Mouse (Mus musculus): ENCODE results near the gene Gramd1a. TPM values are rescaled to one million over a fixed set of nuclear protein-coding genes. Genes with fewer than 3 reads are reported as not detected.

The Gramd1a gene
- total RNA-seq, 2 experiments from 2014 or later, result 36.7 to 59.1 TPM

- DNase-seq, result no peak
Measured at GRCm38 (mm10) chr7:31096892-31097564, 58.7 kb downstream of the Gramd1a start.

GRCm38 (mm10) chr7:31094774-31095501 is 60.8 kb downstream of the Gramd1a start:
- DNase-seq, result no peak

GRCm38 (mm10) chr7:31089721-31090120 is 66.0 kb downstream of the Gramd1a start:
- no peak for DNase-seq

GRCm38 (mm10) chr7:31088206-31088605 is 67.5 kb downstream of the Gramd1a start:
- DNase-seq, result peak in 1 of 2 experiments; percentile 28

- no peak for DNase-seq
Measured at GRCm38 (mm10) chr7:31087262-31087661, 68.4 kb downstream of the Gramd1a start.

- no peak for DNase-seq
Measured at GRCm38 (mm10) chr7:31086175-31086755, 69.4 kb downstream of the Gramd1a start.

GRCm38 (mm10) chr7:31085171-31085570 is 70.5 kb downstream of the Gramd1a start:
- peak; percentile 25 to 58 for DNase-seq

- peak in 1 of 2 experiments; percentile 26 for DNase-seq
Measured at GRCm38 (mm10) chr7:31084140-31084539, 71.6 kb downstream of the Gramd1a start.

GRCm38 (mm10) chr7:31082831-31083588 is 72.7 kb downstream of the Gramd1a start:
- peak; percentile 24 to 56 for DNase-seq

GRCm38 (mm10) chr7:31082106-31082505 is 73.6 kb downstream of the Gramd1a start:
- DNase-seq, result no peak

GRCm38 (mm10) chr7:31081106-31081505 is 74.6 kb downstream of the Gramd1a start:
- no peak for DNase-seq

- no peak for DNase-seq
Measured at GRCm38 (mm10) chr7:31080611-31081010, 75.1 kb downstream of the Gramd1a start.

Other genes with a start within 250 kb of the Gramd1a start
- under 1 TPM; 0.20 to 0.46 TPM for gene Mag, start 241.0 kb downstream of the Gramd1a start, total RNA-seq (2021)
- gene Hamp2, start 231.2 kb downstream of the Gramd1a start, total RNA-seq (2021), result 10 to 100 TPM in 1 of 2 experiments, not detected in 1; 11.7 TPM
- 10 to 100 TPM in 1 of 2 experiments, not detected in 1; 23.5 TPM for gene Hamp, start 211.9 kb downstream of the Gramd1a start, total RNA-seq (2021)
- 100 to 1,000 TPM; 112 to 141 TPM for gene Usf2, start 199.1 kb downstream of the Gramd1a start, total RNA-seq (2021)
- gene Lsr, start 182.4 kb downstream of the Gramd1a start, total RNA-seq (2021), result 10 to 100 TPM in 1 of 2 experiments, 1 to 10 TPM in 1; 6.1 to 14.6 TPM
- gene Fam187b, start 182.1 kb downstream of the Gramd1a start, total RNA-seq (2021), result under 1 TPM; 0.30 to 0.96 TPM
- 100 to 1,000 TPM in 1 of 2 experiments, 10 to 100 TPM in 1; 34.8 to 103 TPM for gene Fxyd5, start 113.4 kb downstream of the Gramd1a start, total RNA-seq (2021)
- gene Fxyd7, start 104.4 kb downstream of the Gramd1a start, total RNA-seq (2021), result 1 to 10 TPM; 1.2 to 1.6 TPM
- 100 to 1,000 TPM; 167 to 239 TPM for gene Fxyd1, start 98.7 kb downstream of the Gramd1a start, total RNA-seq (2021)
- gene Lgi4, start 96.6 kb downstream of the Gramd1a start, total RNA-seq (2021), result 1 to 10 TPM; 2.7 to 5.4 TPM
- gene Fxyd3, start 79.2 kb downstream of the Gramd1a start, total RNA-seq (2021), result 1 to 10 TPM; 1.5 to 2.3 TPM
- under 1 TPM; 0.66 to 0.93 TPM for gene Hpn, start 40.6 kb downstream of the Gramd1a start, total RNA-seq (2021)
- gene Scn1b, start 28.9 kb downstream of the Gramd1a start, total RNA-seq (2021), result 10 to 100 TPM; 16.5 to 16.7 TPM
- not detected for gene Scgb2b2, start 134.6 kb upstream of the Gramd1a start, total RNA-seq (2021)
- gene Scgb1b2, start 135.9 kb upstream of the Gramd1a start, total RNA-seq (2021), result not detected
- not detected for gene Scgb2b3, start 206.2 kb upstream of the Gramd1a start, total RNA-seq (2021)
- gene Scgb1b3, start 219.7 kb upstream of the Gramd1a start, total RNA-seq (2021), result not detected